ENCODE assay signal across 8 mouse cellular contexts in the genomic region with DNA sequence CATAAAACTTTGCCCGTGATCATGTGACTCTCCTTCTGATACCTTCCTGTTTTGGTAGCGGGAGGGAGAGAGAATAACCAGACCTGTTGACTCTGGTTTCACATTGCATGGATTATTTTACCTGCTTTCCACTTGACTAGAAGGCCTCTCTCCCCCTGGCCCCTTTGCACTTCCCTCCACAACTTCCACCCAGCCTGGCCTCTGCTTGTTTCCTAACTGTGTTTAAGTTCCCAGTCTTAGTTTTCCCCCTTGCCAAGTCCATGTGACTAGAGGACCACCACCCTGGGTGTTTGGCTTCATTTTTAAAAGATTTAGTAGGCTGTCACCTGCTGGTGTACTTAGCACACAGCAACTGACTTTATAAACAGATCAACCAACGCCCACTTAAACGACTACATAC. TPM values are rescaled to one million over a fixed set of nuclear protein-coding genes. Genes with fewer than 3 reads are reported as not detected.
DNase-seq lines count a peak whose midpoint lies in the region; ATAC-seq and TF ChIP-seq lines count a peak whose summit lies in the region.

No protein-coding gene starts in this region.

- H3K27ac ChIP-seq in bone marrow macrophage, adult 2 months (ENCODE audit: insufficient read depth, low read depth, low read length): no peak overlapping the region
- H3K27ac ChIP-seq in forebrain, embryonic 15.5 days (replicated peaks): no peak overlapping the region
- H3K27ac ChIP-seq in intestine, embryonic 14.5 days (ENCODE audit: low read depth): no peak overlapping the region
- no peak overlapping the region for H3K27ac ChIP-seq in liver, embryonic 14.5 days
- H3K27ac ChIP-seq in neural tube, embryonic 12.5 days: no peak overlapping the region

- peak; percentile 46 for ATAC-seq in forebrain, embryonic 15.5 days (replicated peaks)
- ATAC-seq in intestine, embryonic 14.5 days (replicated peaks; ENCODE audit: low FRiP score, low TSS enrichment, low read depth): no peak
- ATAC-seq in liver, embryonic 14.5 days (ENCODE audit: insufficient read depth): no peak
- no peak; the same call in 1 of the 2 replicates for ATAC-seq in neural tube, embryonic 12.5 days (ENCODE audit: low FRiP score, low read depth)

- no peak for TF ChIP-seq EP300 in liver, embryonic 14.5 days (IDR thresholded peaks at IDR 0.05; ENCODE audit: low read depth)

- TF ChIP-seq POLR2A in bone marrow macrophage, adult 2 months (IDR thresholded peaks at IDR 0.05; ENCODE audit: borderline replicate concordance, low read depth, low read length): no peak

- TF ChIP-seq CTCF in bone marrow macrophage, adult 2 months (IDR thresholded peaks at IDR 0.05; ENCODE audit: low read depth, low read length): no peak
- peak; percentile 49 for TF ChIP-seq CTCF in liver, embryonic 14.5 days (IDR thresholded peaks at IDR 0.05; ENCODE audit: low read depth)

- no peaks in the 10 kb centered on the region for H3K27me3 ChIP-seq in forebrain, embryonic 15.5 days
- H3K27me3 ChIP-seq in intestine, embryonic 14.5 days (replicated peaks; ENCODE audit: control insufficient read depth, insufficient read depth, low read length): no peaks in the 10 kb centered on the region
- H3K27me3 ChIP-seq in liver, embryonic 14.5 days (ENCODE audit: control insufficient read depth, insufficient read depth, low read length): no peaks in the 10 kb centered on the region
- H3K27me3 ChIP-seq in neural tube, embryonic 12.5 days (replicated peaks): no peaks in the 10 kb centered on the region

- 0 out of 2 replicates have a peak, but pooled peaks cover 3% of the 10 kb centered on the region for H3K9me3 ChIP-seq in forebrain, embryonic 15.5 days
- no peaks in the 10 kb centered on the region for H3K9me3 ChIP-seq in intestine, embryonic 14.5 days (ENCODE audit: control insufficient read depth, low read length)
- H3K9me3 ChIP-seq in liver, embryonic 14.5 days (ENCODE audit: control insufficient read depth, low read length): no peaks in the 10 kb centered on the region
- peaks cover 12% of the 10 kb centered on the region; the same call in 1 of the 2 replicates for H3K9me3 ChIP-seq in neural tube, embryonic 12.5 days

- H3K36me3 ChIP-seq in forebrain, embryonic 15.5 days: peaks cover 3% of the 10 kb centered on the region; the same call in 1 of the 2 replicates
- H3K36me3 ChIP-seq in intestine, embryonic 14.5 days (ENCODE audit: control insufficient read depth, insufficient read depth, low read length): no peaks in the 10 kb centered on the region
- H3K36me3 ChIP-seq in liver, embryonic 14.5 days (replicated peaks; ENCODE audit: control insufficient read depth, insufficient read depth, low read depth): no peaks in the 10 kb centered on the region
- peaks cover 17% of the 10 kb centered on the region; the same call in 1 of the 2 replicates for H3K36me3 ChIP-seq in neural tube, embryonic 12.5 days

- DNase-seq in adrenal gland, adult (ENCODE audit: inconsistent age in 2 of 2, low spot score in 1 of 2): peak; percentile 6 to 54
- no peak for DNase-seq in adrenal gland, adult 18-20 months (ENCODE audit: low spot score in 2 of 2)
- peak; percentile 59 for DNase-seq in intestine, embryonic 14.5 days (ENCODE audit: low spot score)
- DNase-seq in liver, embryonic 14.5 days (ENCODE audit: low read depth in 3 of 3, low spot score in 3 of 3): no peak
- no peak for DNase-seq in yolk sac, embryonic 10.5 days (ENCODE audit: low spot score)

- H3K4me3 ChIP-seq in bone marrow macrophage, adult 2 months (ENCODE audit: insufficient read depth, low read length): peak overlapping the region; percentile 80
- H3K4me3 ChIP-seq in forebrain, embryonic 15.5 days: no peak overlapping the region
- H3K4me3 ChIP-seq in intestine, embryonic 14.5 days (ENCODE audit: low read depth, low read length): no peak overlapping the region
- peak overlapping the region in 1 of 2 experiments; percentile 69; a peak in 1 of 4 replicates for H3K4me3 ChIP-seq in liver, embryonic 14.5 days (ENCODE audit: insufficient read depth in 1 of 2, low read depth in 2 of 2, low read length in 2 of 2)
- no peak overlapping the region for H3K4me3 ChIP-seq in neural tube, embryonic 12.5 days

- H3K4me2 ChIP-seq in forebrain, embryonic 15.5 days (replicated peaks): peak overlapping the region; percentile 99; the same call in 1 of the 2 replicates
- H3K4me2 ChIP-seq in intestine, embryonic 14.5 days (ENCODE audit: low read length): peak overlapping the region; percentile 94; the same call in 1 of the 2 replicates
- peak overlapping the region; percentile 77 for H3K4me2 ChIP-seq in liver, embryonic 14.5 days (ENCODE audit: low read depth)
- H3K4me2 ChIP-seq in neural tube, embryonic 12.5 days (replicated peaks): peak overlapping the region; percentile 95; the same call in 1 of the 2 replicates

- peaks cover 20% of the 10 kb centered on the region for H3K4me1 ChIP-seq in bone marrow macrophage, adult 2 months (ENCODE audit: control insufficient read depth, insufficient read depth, low read length)
- peaks cover 20% of the 10 kb centered on the region for H3K4me1 ChIP-seq in forebrain, embryonic 15.5 days
- peaks cover 6% of the 10 kb centered on the region; the same call in 1 of the 2 replicates for H3K4me1 ChIP-seq in intestine, embryonic 14.5 days (replicated peaks; ENCODE audit: control insufficient read depth, insufficient read depth, low read length)
- H3K4me1 ChIP-seq in liver, embryonic 14.5 days (replicated peaks; ENCODE audit: control insufficient read depth in 2 of 2, insufficient read depth in 2 of 2, low read length in 1 of 2): peaks cover 12 to 15% of the 10 kb centered on the region in 2 experiments
- H3K4me1 ChIP-seq in neural tube, embryonic 12.5 days: peaks cover 18% of the 10 kb centered on the region; the same call in 1 of the 2 replicates

- 43% methylated on average over 4 of the region's 4 CpGs for WGBS in forebrain, embryonic 15.5 days
- 35% methylated on average over 4 of the region's 4 CpGs for WGBS in intestine, embryonic 14.5 days
- WGBS in liver, embryonic 14.5 days (ENCODE audit: insufficient replicate concordance): 28% methylated on average over 4 of the region's 4 CpGs
- 53% methylated on average over 4 of the region's 4 CpGs for WGBS in neural tube, embryonic 12.5 days

- no peak overlapping the region for H3K9ac ChIP-seq in forebrain, embryonic 15.5 days (replicated peaks)
- no peak overlapping the region for H3K9ac ChIP-seq in intestine, embryonic 14.5 days (ENCODE audit: low read length)
- no peak overlapping the region for H3K9ac ChIP-seq in liver, embryonic 14.5 days (replicated peaks)
- no peak overlapping the region for H3K9ac ChIP-seq in neural tube, embryonic 12.5 days

RNA-seq across cellular contexts. Expression of a gene that starts 1.9 kb away (rescaled TPM):
- 10 to 100 TPM; 38.1 to 58.5 TPM for total RNA-seq in adrenal gland, adult 18-20 months (2021)
- polyA plus RNA-seq in bone marrow macrophage, adult 2 months (2012; ENCODE audit: insufficient read depth, insufficient read length, missing spikeins): 343 and 368 TPM in 2 replicates
- 13.1 and 15.9 TPM in 2 replicates for polyA plus RNA-seq in forebrain, embryonic 15.5 days (2015; fragmentation: Nextera tagmentation; extraction: Ambion mirVana)
- polyA plus RNA-seq in intestine, embryonic 14.5 days (2014; fragmentation: Nextera tagmentation; extraction: Ambion mirVana): 27.1 and 27.7 TPM in 2 replicates
- 9.1 and 12.0 TPM in 2 replicates for polyA plus RNA-seq in liver, embryonic 14.5 days (2012; rRNA removed)
- polyA plus RNA-seq in liver, embryonic 14.5 days (2014; fragmentation: Nextera tagmentation; extraction: Ambion mirVana): 21.8 and 24.9 TPM in 2 replicates
- polyA plus RNA-seq in neural tube, embryonic 12.5 days (2016; fragmentation: Nextera tagmentation; extraction: Ambion mirVana): 15.1 and 17.8 TPM in 2 replicates

RNA-seq across cellular contexts. Expression of a gene that starts 11.4 kb away (rescaled TPM):
- 1 to 10 TPM; 1.1 to 1.4 TPM for total RNA-seq in adrenal gland, adult 18-20 months (2021)
- 1.6 TPM in 1 of 2 replicates, not detected in the other for polyA plus RNA-seq in bone marrow macrophage, adult 2 months (2012; ENCODE audit: insufficient read depth, insufficient read length, missing spikeins)
- polyA plus RNA-seq in forebrain, embryonic 15.5 days (2015; fragmentation: Nextera tagmentation; extraction: Ambion mirVana): 1,454 and 1,621 TPM in 2 replicates
- polyA plus RNA-seq in intestine, embryonic 14.5 days (2014; fragmentation: Nextera tagmentation; extraction: Ambion mirVana): 58.4 and 59.9 TPM in 2 replicates
- 0.70 and 1.5 TPM in 2 replicates for polyA plus RNA-seq in liver, embryonic 14.5 days (2012; rRNA removed)
- 1.6 and 2.0 TPM in 2 replicates for polyA plus RNA-seq in liver, embryonic 14.5 days (2014; fragmentation: Nextera tagmentation; extraction: Ambion mirVana)
- polyA plus RNA-seq in neural tube, embryonic 12.5 days (2016; fragmentation: Nextera tagmentation; extraction: Ambion mirVana): 1,782 and 1,857 TPM in 2 replicates

Comparison
In these comparisons a context has a peak if more than half of its experiments do, and no peak if none do; other contexts are left out.
1. DNase-seq: peak in adrenal gland, adult (2 of 2) and intestine, embryonic 14.5 days (single experiment); none in adrenal gland, adult 18-20 months (0 of 2), liver, embryonic 14.5 days (0 of 3) and yolk sac, embryonic 10.5 days (single experiment).
2. RNA of a gene that starts 1.9 kb away (polyA plus RNA-seq): 343 to 368 TPM in bone marrow macrophage, adult 2 months; 27.1 to 27.7 TPM in intestine, embryonic 14.5 days, 9.1 to 24.9 TPM in liver, embryonic 14.5 days, 15.1 to 17.8 TPM in neural tube, embryonic 12.5 days and 13.1 to 15.9 TPM in forebrain, embryonic 15.5 days; every median in the first group is over 10 times any median in the second.
3. RNA of a gene that starts 11.4 kb away (polyA plus RNA-seq): 1,782 to 1,857 TPM in neural tube, embryonic 12.5 days and 1,454 to 1,621 TPM in forebrain, embryonic 15.5 days; 58.4 to 59.9 TPM in intestine, embryonic 14.5 days, 0.70 to 2.0 TPM in liver, embryonic 14.5 days and 1.6 TPM in bone marrow macrophage, adult 2 months; every median in the first group is over 10 times any median in the second.
4. Peak in every context shown above with its lines, with median percentiles within 50 percentile points of each other: H3K4me2 ChIP-seq.